Mouse (Mus musculus): ENCODE data around the gene Pygo1. TPM values are rescaled to one million over a fixed set of nuclear protein-coding genes. Genes with fewer than 3 reads are reported as not detected.

Pygo1 gene
- polyA plus RNA-seq, 1 experiment from 2014 or later: 1.8 TPM

GRCm38 (mm10) chr9:72992576-72992975 is 67.1 kb downstream of the Pygo1 start:
- DNase-seq (ENCODE audit: low spot score) (no peak), ATAC-seq (no peak)
- WGBS: 86% methylated on average over 5 of the region's 5 CpGs
- TF ChIP-seq EP300 (IDR thresholded peaks at IDR 0.05) (no peak), CTCF (IDR thresholded peaks at IDR 0.05) (no peak)
- H3K9ac ChIP-seq (replicated peaks; ENCODE audit: low read depth): no peak overlapping the region
- H3K9me3 ChIP-seq (ENCODE audit: low read length): no peaks in the 10 kb centered on the region
- H3K4me3 ChIP-seq (ENCODE audit: low read depth, low read length): no peak overlapping the region
- H3K27me3 ChIP-seq (replicated peaks; ENCODE audit: insufficient read depth, low read length): no peaks in the 10 kb centered on the region
- H3K27ac ChIP-seq (ENCODE audit: low read length): no peak overlapping the region
- no peak overlapping the region for H3K4me2 ChIP-seq (replicated peaks; ENCODE audit: low read depth, low read length)
- H3K4me1 ChIP-seq (ENCODE audit: insufficient read depth, low read depth, low read length): no peaks in the 10 kb centered on the region
- H3K36me3 ChIP-seq (ENCODE audit: insufficient read depth, low read length): no peaks in the 10 kb centered on the region

GRCm38 (mm10) chr9:72996167-72996566 is 70.7 kb downstream of the Pygo1 start:
- H3K9me3 ChIP-seq (ENCODE audit: low read length): no peaks in the 10 kb centered on the region
- no peak for ATAC-seq
- H3K36me3 ChIP-seq (ENCODE audit: insufficient read depth, low read length): peaks cover 7% of the 10 kb centered on the region; the same call in 1 of the 2 replicates

GRCm38 (mm10) chr9:72996806-72997205 is 71.4 kb downstream of the Pygo1 start:
- H3K4me2 ChIP-seq (replicated peaks; ENCODE audit: low read depth, low read length): no peak overlapping the region
- H3K4me3 ChIP-seq (ENCODE audit: low read depth, low read length): no peak overlapping the region
- TF ChIP-seq EP300 (IDR thresholded peaks at IDR 0.05): no peak
- TF ChIP-seq CTCF (IDR thresholded peaks at IDR 0.05): no peak
- 64% methylated on average over 7 of the region's 7 CpGs for WGBS
- DNase-seq (ENCODE audit: low spot score): no peak
- H3K36me3 ChIP-seq (ENCODE audit: insufficient read depth, low read length): peaks cover 7% of the 10 kb centered on the region; the same call in 1 of the 2 replicates
- no peak overlapping the region for H3K27ac ChIP-seq (ENCODE audit: low read length)
- no peak for ATAC-seq
- no peak overlapping the region for H3K9ac ChIP-seq (replicated peaks; ENCODE audit: low read depth)
- no peaks in the 10 kb centered on the region for H3K9me3 ChIP-seq (ENCODE audit: low read length)
- no peaks in the 10 kb centered on the region for H3K27me3 ChIP-seq (replicated peaks; ENCODE audit: insufficient read depth, low read length)
- H3K4me1 ChIP-seq (ENCODE audit: insufficient read depth, low read depth, low read length): no peaks in the 10 kb centered on the region

More at GRCm38 (mm10) chr9:72996167-72996566, 70.7 kb downstream of the Pygo1 start:
- DNase-seq (ENCODE audit: low spot score): no peak
- Histone ChIP-seq H3K4me1 (ENCODE audit: insufficient read depth, low read depth, low read length) (no peaks in the 10 kb centered on the region), H3K4me2 (replicated peaks; ENCODE audit: low read depth, low read length) (no peak overlapping the region), H3K27ac (ENCODE audit: low read length) (no peak overlapping the region), H3K27me3 (replicated peaks; ENCODE audit: insufficient read depth, low read length) (no peaks in the 10 kb centered on the region), H3K4me3 (ENCODE audit: low read depth, low read length) (no peak overlapping the region), H3K9ac (replicated peaks; ENCODE audit: low read depth) (no peak overlapping the region)
- TF ChIP-seq CTCF (IDR thresholded peaks at IDR 0.05): no peak
- no peak for TF ChIP-seq EP300 (IDR thresholded peaks at IDR 0.05)

GRCm38 (mm10) chr9:73000487-73000886 is 75.0 kb downstream of the Pygo1 start:
- WGBS: 62% methylated on average over 2 of the region's 2 CpGs
- Histone ChIP-seq H3K9me3 (ENCODE audit: low read length) (no peaks in the 10 kb centered on the region), H3K36me3 (ENCODE audit: insufficient read depth, low read length) (peaks cover 7% of the 10 kb centered on the region; the same call in 1 of the 2 replicates), H3K4me2 (replicated peaks; ENCODE audit: low read depth, low read length) (no peak overlapping the region), H3K27me3 (replicated peaks; ENCODE audit: insufficient read depth, low read length) (no peaks in the 10 kb centered on the region), H3K4me1 (ENCODE audit: insufficient read depth, low read depth, low read length) (no peaks in the 10 kb centered on the region), H3K4me3 (ENCODE audit: low read depth, low read length) (no peak overlapping the region), H3K9ac (replicated peaks; ENCODE audit: low read depth) (no peak overlapping the region), H3K27ac (ENCODE audit: low read length) (no peak overlapping the region)
- ATAC-seq (no peak), DNase-seq (ENCODE audit: low spot score) (no peak)
- TF ChIP-seq CTCF (IDR thresholded peaks at IDR 0.05) (peak; percentile 30), EP300 (IDR thresholded peaks at IDR 0.05) (no peak)

GRCm38 (mm10) chr9:73001314-73002011 is 76.0 kb downstream of the Pygo1 start:
- 83% methylated on average over 13 of the region's 13 CpGs for WGBS
- ATAC-seq: no peak
- Histone ChIP-seq H3K27me3 (replicated peaks; ENCODE audit: insufficient read depth, low read length) (no peaks in the 10 kb centered on the region), H3K9ac (replicated peaks; ENCODE audit: low read depth) (no peak overlapping the region), H3K4me1 (ENCODE audit: insufficient read depth, low read depth, low read length) (no peaks in the 10 kb centered on the region), H3K9me3 (ENCODE audit: low read length) (no peaks in the 10 kb centered on the region), H3K36me3 (ENCODE audit: insufficient read depth, low read length) (peaks cover 15% of the 10 kb centered on the region; the same call in 1 of the 2 replicates), H3K4me2 (replicated peaks; ENCODE audit: low read depth, low read length) (no peak overlapping the region), H3K4me3 (ENCODE audit: low read depth, low read length) (no peak overlapping the region), H3K27ac (ENCODE audit: low read length) (no peak overlapping the region)
- TF ChIP-seq CTCF (IDR thresholded peaks at IDR 0.05): no peak
- no peak for TF ChIP-seq EP300 (IDR thresholded peaks at IDR 0.05)
- DNase-seq (ENCODE audit: low spot score): peak; percentile 21

Other genes with a start within 250 kb of the Pygo1 start
- 0.04 and 0.10 TPM in 2 replicates for gene Prtg, start 118.8 kb upstream of the Pygo1 start, polyA plus RNA-seq (2015; fragmentation: Nextera tagmentation; extraction: Ambion mirVana)
- gene Dyx1c1, start 33.1 kb downstream of the Pygo1 start, polyA plus RNA-seq (2015; fragmentation: Nextera tagmentation; extraction: Ambion mirVana): 2.4 and 3.4 TPM in 2 replicates
- not detected in 2 replicates for gene Gm44503, start 33.2 kb downstream of the Pygo1 start, polyA plus RNA-seq (2015; fragmentation: Nextera tagmentation; extraction: Ambion mirVana)
- gene Ccpg1os, start 59.7 kb downstream of the Pygo1 start, polyA plus RNA-seq (2015; fragmentation: Nextera tagmentation; extraction: Ambion mirVana): 31.2 and 38.3 TPM in 2 replicates
- gene Ccpg1, start 59.8 kb downstream of the Pygo1 start, polyA plus RNA-seq (2015; fragmentation: Nextera tagmentation; extraction: Ambion mirVana): 56.0 and 62.6 TPM in 2 replicates
- 5.5 and 6.5 TPM in 2 replicates for gene Pigb, start 114.7 kb downstream of the Pygo1 start, polyA plus RNA-seq (2015; fragmentation: Nextera tagmentation; extraction: Ambion mirVana)
- 41.6 and 48.7 TPM in 2 replicates for gene Rab27a, start 119.2 kb downstream of the Pygo1 start, polyA plus RNA-seq (2015; fragmentation: Nextera tagmentation; extraction: Ambion mirVana)
- 0.12 and 0.14 TPM in 2 replicates for gene Khdc3, start 176.2 kb downstream of the Pygo1 start, polyA plus RNA-seq (2015; fragmentation: Nextera tagmentation; extraction: Ambion mirVana)
- gene Gm20509, start 176.8 kb downstream of the Pygo1 start, polyA plus RNA-seq (2015; fragmentation: Nextera tagmentation; extraction: Ambion mirVana): not detected in 2 replicates
- gene Rsl24d1, start 187.8 kb downstream of the Pygo1 start, polyA plus RNA-seq (2015; fragmentation: Nextera tagmentation; extraction: Ambion mirVana): 58.8 and 59.8 TPM in 2 replicates

Measured in lung, postnatal 0 days (tissue).